Mouse (Mus musculus): ENCODE measurements around the gene Cdk9. TPM values are rescaled to one million over a fixed set of nuclear protein-coding genes. Genes with fewer than 3 reads are reported as not detected.
A peak's percentile ranks its signal among the peaks of the same experiment; 100 is the strongest.

Cdk9 gene
- total RNA-seq, 1 experiment: 68.0 TPM

DNA sequence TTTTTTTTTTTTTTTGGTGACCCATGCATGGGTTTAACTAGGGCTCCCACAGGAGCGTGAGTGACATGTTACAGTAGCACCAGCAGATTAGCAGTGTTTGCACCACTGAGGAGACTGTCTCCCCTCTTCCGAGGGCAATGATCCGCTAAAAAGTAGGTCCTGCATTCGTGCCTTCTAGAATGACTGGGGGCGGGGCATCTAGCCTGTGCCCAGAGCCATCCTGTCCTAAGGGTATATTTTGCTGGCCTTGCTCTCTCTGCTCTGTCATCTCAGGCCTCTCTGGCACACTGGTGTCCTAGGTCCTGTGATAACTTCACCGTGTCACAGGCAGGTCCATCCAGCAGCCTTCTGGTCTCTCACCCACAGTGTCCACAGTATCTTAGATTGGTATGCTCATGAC, 13.2 kb downstream of the Cdk9 start:
- Histone ChIP-seq H3K9me3 (ENCODE audit: control insufficient read depth, insufficient read depth, low read depth, low read length) (no peaks in the 10 kb centered on the region), H3K36me3 (ENCODE audit: control insufficient read depth, insufficient read depth, low read length, poor library complexity, severe bottlenecking) (peaks cover 10% of the 10 kb centered on the region; the same call in 1 of the 2 replicates), H3K27ac (ENCODE audit: insufficient read depth, low read depth, low read length, poor library complexity, severe bottlenecking) (no peak overlapping the region), H3K4me1 (ENCODE audit: control insufficient read depth in 2 of 2, insufficient read depth in 2 of 2, low read length in 2 of 2, poor library complexity in 1 of 2) (peaks cover 4 to 21% of the 10 kb centered on the region in 2 experiments; a peak in 2 of 4 replicates), H3K9ac (ENCODE audit: insufficient read depth, low read depth, low read length, poor library complexity, severe bottlenecking) (no peak overlapping the region), H3K4me3 (ENCODE audit: insufficient read depth in 1 of 2, low read depth in 1 of 2, low read length in 2 of 2, poor library complexity in 1 of 2, severe bottlenecking in 1 of 2) (no peak overlapping the region)
- DNase-seq (ENCODE audit: low read depth, low spot score): no peak
- in situ Hi-C loops (cut with MboI; ENCODE audit: low sequenced_read_pairs in 2 of 2, unreplicated experiment in 2 of 2): no loop called here
- TF ChIP-seq CHD2 (IDR thresholded peaks at IDR 0.05; ENCODE audit: low read depth, low read length) (no peak), ZNF384 (IDR thresholded peaks at IDR 0.05; ENCODE audit: low read depth, low read length) (no peak), HCFC1 (IDR thresholded peaks at IDR 0.05; ENCODE audit: borderline replicate concordance, insufficient read depth, low read length) (no peak), ZC3H11A (IDR thresholded peaks at IDR 0.05; ENCODE audit: borderline replicate concordance, low read depth, low read length) (no peak), MAFK (IDR thresholded peaks at IDR 0.05; ENCODE audit: insufficient read depth, low read depth, low read length) (no peak)

DNA sequence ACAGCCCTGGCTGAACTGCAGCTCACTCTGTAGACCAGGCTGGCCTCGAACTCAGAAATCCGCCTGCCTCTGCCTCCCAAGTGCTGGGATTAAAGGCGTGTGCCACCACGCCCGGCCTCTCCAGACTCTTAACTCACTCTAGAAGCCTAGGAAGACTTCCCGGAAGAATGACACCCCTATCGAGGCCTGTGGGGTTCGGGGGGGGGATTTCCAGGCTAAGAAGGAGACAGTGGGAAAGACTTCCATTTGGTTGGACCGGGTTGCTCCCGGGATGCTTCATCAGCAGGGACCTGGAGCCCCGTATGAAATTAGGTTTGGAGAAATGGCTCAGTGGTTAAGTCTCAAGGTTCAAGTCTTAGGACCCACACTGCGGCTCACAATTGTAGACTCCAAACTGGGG, 18.2 kb downstream of the Cdk9 start:
- H3K9me3 ChIP-seq (ENCODE audit: control insufficient read depth, insufficient read depth, low read depth, low read length): no peaks in the 10 kb centered on the region
- peaks cover 0 to 13% of the 10 kb centered on the region in 2 experiments; a peak in 2 of 4 replicates for H3K4me1 ChIP-seq (ENCODE audit: control insufficient read depth in 2 of 2, insufficient read depth in 2 of 2, low read length in 2 of 2, poor library complexity in 1 of 2)
- DNase-seq (ENCODE audit: low read depth, low spot score): no peak
- peaks cover 6% of the 10 kb centered on the region for H3K36me3 ChIP-seq (ENCODE audit: control insufficient read depth, insufficient read depth, low read length, poor library complexity, severe bottlenecking)
- TF ChIP-seq MAFK (IDR thresholded peaks at IDR 0.05; ENCODE audit: insufficient read depth, low read depth, low read length) (no peak), ZC3H11A (IDR thresholded peaks at IDR 0.05; ENCODE audit: borderline replicate concordance, low read depth, low read length) (no peak), HCFC1 (IDR thresholded peaks at IDR 0.05; ENCODE audit: borderline replicate concordance, insufficient read depth, low read length) (no peak), CHD2 (IDR thresholded peaks at IDR 0.05; ENCODE audit: low read depth, low read length) (no peak), ZNF384 (IDR thresholded peaks at IDR 0.05; ENCODE audit: low read depth, low read length) (no peak)
- peak overlapping the region; percentile 43 to 64; a peak in 3 of 4 replicates for H3K4me3 ChIP-seq (ENCODE audit: insufficient read depth in 1 of 2, low read depth in 1 of 2, low read length in 2 of 2, poor library complexity in 1 of 2, severe bottlenecking in 1 of 2)
- in situ Hi-C loops (cut with MboI; ENCODE audit: low sequenced_read_pairs in 2 of 2, unreplicated experiment in 2 of 2): no loop called here
- no peak overlapping the region; the same call in 1 of the 2 replicates for H3K27ac ChIP-seq (ENCODE audit: insufficient read depth, low read depth, low read length, poor library complexity, severe bottlenecking)
- peak overlapping the region; percentile 63; the same call in 1 of the 2 replicates for H3K9ac ChIP-seq (ENCODE audit: insufficient read depth, low read depth, low read length, poor library complexity, severe bottlenecking)

DNA sequence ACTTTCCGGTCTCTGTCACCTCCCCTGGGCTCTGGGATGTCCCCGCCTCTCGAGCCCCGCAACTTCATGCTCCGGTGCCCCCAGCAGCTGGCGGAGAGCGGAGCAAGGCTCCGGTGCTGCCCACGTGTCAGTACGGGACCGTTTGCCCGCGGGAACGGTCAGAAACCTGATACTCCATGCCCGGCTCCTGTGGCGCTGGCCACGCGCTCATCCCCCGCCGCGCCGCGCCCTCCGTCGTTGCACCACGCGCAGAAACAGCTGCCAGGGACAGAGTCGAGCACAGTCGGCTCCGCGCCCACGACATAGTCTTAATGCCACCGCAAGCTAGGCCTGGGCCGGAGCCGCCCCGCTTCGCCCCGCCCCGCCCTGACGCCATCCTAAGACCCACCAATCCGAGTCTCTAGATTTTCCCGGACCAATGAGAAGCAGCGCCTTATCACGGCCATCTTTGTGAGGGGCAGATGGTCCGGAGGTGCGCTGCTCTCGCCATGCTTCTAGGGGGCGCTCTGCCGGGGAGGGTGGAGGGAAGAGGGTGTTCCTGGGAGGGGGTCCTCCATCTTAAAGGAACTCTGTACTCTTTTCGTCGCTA, 19.0 kb downstream of the Cdk9 start:
- TF ChIP-seq HCFC1 (IDR thresholded peaks at IDR 0.05; ENCODE audit: borderline replicate concordance, insufficient read depth, low read length): peak; percentile 86
- no peak for TF ChIP-seq MAFK (IDR thresholded peaks at IDR 0.05; ENCODE audit: insufficient read depth, low read depth, low read length)
- peak overlapping the region; percentile 41 for H3K27ac ChIP-seq (ENCODE audit: insufficient read depth, low read depth, low read length, poor library complexity, severe bottlenecking)
- H3K36me3 ChIP-seq (ENCODE audit: control insufficient read depth, insufficient read depth, low read length, poor library complexity, severe bottlenecking): peaks cover 9% of the 10 kb centered on the region
- H3K4me3 ChIP-seq (ENCODE audit: insufficient read depth in 1 of 2, low read depth in 1 of 2, low read length in 2 of 2, poor library complexity in 1 of 2, severe bottlenecking in 1 of 2): peak overlapping the region; percentile 81 to 89
- peak overlapping the region; percentile 91 for H3K9ac ChIP-seq (ENCODE audit: insufficient read depth, low read depth, low read length, poor library complexity, severe bottlenecking)
- in situ Hi-C loops (cut with MboI; ENCODE audit: low sequenced_read_pairs in 2 of 2, unreplicated experiment in 2 of 2): no loop called here
- no peaks in the 10 kb centered on the region for H3K9me3 ChIP-seq (ENCODE audit: control insufficient read depth, insufficient read depth, low read depth, low read length)
- DNase-seq (ENCODE audit: low read depth, low spot score): peak; percentile 98
- H3K4me1 ChIP-seq (ENCODE audit: control insufficient read depth in 2 of 2, insufficient read depth in 2 of 2, low read length in 2 of 2, poor library complexity in 1 of 2): peaks cover 0 to 13% of the 10 kb centered on the region in 2 experiments; a peak in 2 of 4 replicates

DNA sequence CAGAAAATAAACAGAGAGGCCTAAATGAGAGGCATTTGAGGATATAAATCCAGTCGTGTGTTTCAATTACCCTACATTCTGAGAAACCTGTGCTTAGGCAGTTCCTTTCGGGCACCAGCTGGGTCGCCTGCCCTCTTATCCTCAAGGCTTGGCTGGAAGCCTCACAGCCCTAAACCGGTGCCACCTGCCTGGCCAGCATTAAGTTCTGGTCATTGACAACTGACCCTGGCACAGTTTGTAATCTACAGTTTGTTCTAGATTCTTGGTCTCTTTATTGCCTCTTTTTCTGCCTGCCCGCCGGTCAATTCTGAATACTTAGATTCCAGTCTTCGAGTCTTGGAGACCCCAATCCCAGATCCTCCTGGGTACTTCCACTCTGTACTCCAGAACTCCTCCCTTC, 19.6 kb downstream of the Cdk9 start:
- Histone ChIP-seq H3K9ac (ENCODE audit: insufficient read depth, low read depth, low read length, poor library complexity, severe bottlenecking) (peak overlapping the region; percentile 91), H3K27ac (ENCODE audit: insufficient read depth, low read depth, low read length, poor library complexity, severe bottlenecking) (no peak overlapping the region)
- TF ChIP-seq ZC3H11A (IDR thresholded peaks at IDR 0.05; ENCODE audit: borderline replicate concordance, low read depth, low read length) (no peak), HCFC1 (IDR thresholded peaks at IDR 0.05; ENCODE audit: borderline replicate concordance, insufficient read depth, low read length) (no peak), ZNF384 (IDR thresholded peaks at IDR 0.05; ENCODE audit: low read depth, low read length) (no peak), CHD2 (IDR thresholded peaks at IDR 0.05; ENCODE audit: low read depth, low read length) (no peak), MAFK (IDR thresholded peaks at IDR 0.05; ENCODE audit: insufficient read depth, low read depth, low read length) (no peak)

More for the DNA sequence above, 19.6 kb downstream of the Cdk9 start:
- in situ Hi-C loops (cut with MboI; ENCODE audit: low sequenced_read_pairs in 2 of 2, unreplicated experiment in 2 of 2): no loop called here
- H3K4me1 ChIP-seq (ENCODE audit: control insufficient read depth in 2 of 2, insufficient read depth in 2 of 2, low read length in 2 of 2, poor library complexity in 1 of 2): peaks cover 0 to 13% of the 10 kb centered on the region in 2 experiments; a peak in 2 of 4 replicates
- peaks cover 10% of the 10 kb centered on the region for H3K36me3 ChIP-seq (ENCODE audit: control insufficient read depth, insufficient read depth, low read length, poor library complexity, severe bottlenecking)
- no peaks in the 10 kb centered on the region for H3K9me3 ChIP-seq (ENCODE audit: control insufficient read depth, insufficient read depth, low read depth, low read length)
- peak overlapping the region; percentile 81 to 89 for H3K4me3 ChIP-seq (ENCODE audit: insufficient read depth in 1 of 2, low read depth in 1 of 2, low read length in 2 of 2, poor library complexity in 1 of 2, severe bottlenecking in 1 of 2)
- no peak for DNase-seq (ENCODE audit: low read depth, low spot score)
